Mouse (Mus musculus): Measurements from ENCODE around the gene Egf. TPM values are rescaled to one million over a fixed set of nuclear protein-coding genes. Genes with fewer than 3 reads are reported as not detected.
"Not testable (repeated sequence)": the region's sequence is repeated elsewhere in the genome, so short reads cannot be mapped to it uniquely, and the experiment has no call there.

The Egf gene
- 1 to 10 TPM; 2.4 to 3.5 TPM for total RNA-seq (2021)

GRCm38 (mm10) chr3:129754650-129755604 lies at the start of gene Egf:
Gene Egf (minus strand): TSS chr3:129755316.
- intact Hi-C loops (cut with DNase I), result no loop called here
- DNase-seq, result peak; percentile 34 to 46

- DNase-seq, result no peak
- intact Hi-C loops (cut with DNase I), result no loop called here
These were observed 48.6 kb upstream of the Egf start, which contains the start of gene Lrit3 for GRCm38 (mm10) chr3:129803765-129804164. Gene Lrit3 (minus strand): TSS chr3:129804030.

GRCm38 (mm10) chr3:129799011-129799410 lies 43.9 kb upstream of the Egf start:
- intact Hi-C loops (cut with DNase I), result no loop called here
- no peak for DNase-seq

GRCm38 (mm10) chr3:129798551-129798950 lies 43.4 kb upstream of the Egf start:
- DNase-seq, result no peak
- intact Hi-C loops (cut with DNase I), result no loop called here

GRCm38 (mm10) chr3:129797341-129797740 lies 42.2 kb upstream of the Egf start:
- no peak for DNase-seq
- intact Hi-C loops (cut with DNase I), result no loop called here

GRCm38 (mm10) chr3:129793801-129794200 lies 38.7 kb upstream of the Egf start:
- no peak for DNase-seq
- intact Hi-C loops (cut with DNase I), result no loop called here

GRCm38 (mm10) chr3:129782746-129783145 lies 27.6 kb upstream of the Egf start:
- intact Hi-C loops (cut with DNase I), result no loop called here
- no peak for DNase-seq

GRCm38 (mm10) chr3:129781435-129781834 lies 26.3 kb upstream of the Egf start:
- intact Hi-C loops (cut with DNase I), result no loop called here
- no peak for DNase-seq

- no peak for DNase-seq
- intact Hi-C loops (cut with DNase I), result no loop called here
These were observed 16.1 kb upstream of the Egf start for GRCm38 (mm10) chr3:129771210-129771609.

GRCm38 (mm10) chr3:129766971-129767794 lies 12.1 kb upstream of the Egf start:
- intact Hi-C loops (cut with DNase I), result no loop called here
- DNase-seq, result no peak

GRCm38 (mm10) chr3:129766106-129766505 lies 11.0 kb upstream of the Egf start:
- intact Hi-C loops (cut with DNase I), result no loop called here
- no peak for DNase-seq

- DNase-seq; intact Hi-C loops (cut with DNase I): not testable (repeated sequence)
These were observed 2.5 kb upstream of the Egf start for GRCm38 (mm10) chr3:129757599-129757998.

- intact Hi-C loops (cut with DNase I), result no loop called here
- peak in 1 of 2 experiments; percentile 30 for DNase-seq
These were observed 10.3 kb downstream of the Egf start for GRCm38 (mm10) chr3:129744803-129745202.

GRCm38 (mm10) chr3:129742781-129743180 lies 12.3 kb downstream of the Egf start:
- DNase-seq, result no peak
- intact Hi-C loops (cut with DNase I), result no loop called here

- intact Hi-C loops (cut with DNase I), result no loop called here
These were observed 16.6 kb downstream of the Egf start for GRCm38 (mm10) chr3:129738291-129739183.

GRCm38 (mm10) chr3:129731636-129732035 lies 23.5 kb downstream of the Egf start:
- intact Hi-C loops (cut with DNase I), result no loop called here

More at GRCm38 (mm10) chr3:129738291-129739183, 16.6 kb downstream of the Egf start:
- no peak for DNase-seq

GRCm38 (mm10) chr3:129730426-129730825 lies 24.7 kb downstream of the Egf start:
- intact Hi-C loops (cut with DNase I), result no loop called here
- DNase-seq, result peak in 1 of 2 experiments; percentile 15

More at GRCm38 (mm10) chr3:129731636-129732035, 23.5 kb downstream of the Egf start:
- no peak for DNase-seq

- DNase-seq, result no peak
- intact Hi-C loops (cut with DNase I), result loop anchor here (5.0 to 10.0 kb wide), 3 partner anchors 332 to 1545 kb away; partner anchors contain the start of genes Hadh and Sec24b
These were observed 25.2 kb downstream of the Egf start for GRCm38 (mm10) chr3:129729916-129730315.

- intact Hi-C loops (cut with DNase I), result loop anchor here (2.0 to 10.0 kb wide), 4 partner anchors 105 to 1549 kb away; partner anchors contain the start of genes Gar1, Hadh and Sec24b
- DNase-seq, result no peak
These were observed 29.5 kb downstream of the Egf start for GRCm38 (mm10) chr3:129725592-129725991.
